Mouse (Mus musculus) heart, postnatal 0 days (tissue): ENCODE data around the gene Zfp870.
"Not testable (repeated sequence)": the region's sequence is repeated elsewhere in the genome, so short reads cannot be mapped to it uniquely, and the experiment has no call there.

ENCODE experiments used
- CTCF ChIP-seq: IDR thresholded peaks from 2 replicates; pipeline ENCODE4 v1.5.1; 2016; ENCODE audit warnings: antibody characterized with exemption, control low read depth, low read depth
- EP300 ChIP-seq: IDR thresholded peaks from 2 replicates; pipeline ENCODE4 v1.6.1; 2016; ENCODE audit warnings: antibody characterized with exemption, low read depth

GRCm38 (mm10) chr17:32856713-32857112, 34.7 kb downstream of the Zfp870 start:
- not testable (repeated sequence) for TF ChIP-seq CTCF, EP300
